Mouse (Mus musculus) embryonic facial prominence, embryonic 11.5 days (tissue): ENCODE results near the gene Ispd. TPM values are rescaled to one million over a fixed set of nuclear protein-coding genes. Genes with fewer than 3 reads are reported as not detected.

Source experiments
- ATAC-seq: fragments of 200-750 bp; cut with Nextera tagmentation; replicated peaks from 2 replicates; pipeline ENCODE4 v1.8.0; 2017; ENCODE audit warnings: low read depth; ENCODE audit not compliant: insufficient number of reproducible peaks, low FRiP score, low TSS enrichment
- DNase-seq: peaks from one replicate; pipeline ENCODE4 v3.0.0-alpha.2; 2015; ENCODE audit warnings: low spot score
- H3K27ac ChIP-seq: fragments of 300-500 bp; sonication (generic); replicated peaks from 2 replicates; pipeline ENCODE4 v1.5.1; 2014; ENCODE audit warnings: mild to moderate bottlenecking, low read depth, low read length, control low read depth
- H3K27me3 ChIP-seq: fragments of 300-500 bp; sonication (generic); 2 replicates; pipeline ENCODE4 v1.6.1; 2014; ENCODE audit warnings: mild to moderate bottlenecking, low read length, moderate library complexity, mixed read lengths; ENCODE audit not compliant: control insufficient read depth, insufficient read depth
- H3K36me3 ChIP-seq: fragments of 300-500 bp; sonication (generic); replicated peaks from 2 replicates; pipeline ENCODE4 v1.6.1; 2014; ENCODE audit warnings: low read depth, mild to moderate bottlenecking, low read length, moderate library complexity, mixed read lengths; ENCODE audit not compliant: control insufficient read depth, insufficient read depth
- H3K4me1 ChIP-seq: fragments of 300-500 bp; sonication (generic); 2 replicates; pipeline ENCODE4 v1.6.1; 2014; ENCODE audit warnings: low read length, mixed read lengths; ENCODE audit not compliant: control insufficient read depth, insufficient read depth
- H3K4me2 ChIP-seq: fragments of 300-500 bp; sonication (generic); 2 replicates; pipeline ENCODE4 v1.6.1; 2014; ENCODE audit warnings: low read depth, mild to moderate bottlenecking, control low read depth, low read length, moderate library complexity
- H3K4me3 ChIP-seq: fragments of 300-500 bp; sonication (generic); 2 replicates; pipeline ENCODE4 v1.5.1; 2014; ENCODE audit warnings: low read depth, low read length, control low read depth
- H3K9ac ChIP-seq: fragments of 300-500 bp; sonication (generic); replicated peaks from 2 replicates; pipeline ENCODE4 v1.6.1; 2014; ENCODE audit warnings: mild to moderate bottlenecking, control low read depth, low read length
- H3K9me3 ChIP-seq: fragments of 300-500 bp; sonication (generic); replicated peaks from 2 replicates; pipeline ENCODE4 v1.6.1; 2016; ENCODE audit warnings: mild to moderate bottlenecking, low read length, inconsistent platforms, mixed read lengths; ENCODE audit not compliant: control insufficient read depth
- WGBS: fragments of 180-500 bp; shearing (Covaris S2); extraction: QIAGEN DNeasy Blood & Tissue Kit; methylation state at CpG from one replicate; pipeline ENCODE4 v1.1.7; 2014; 5-methylcytosine and 5-hydroxymethylcytosine counted together
- polyA plus RNA-seq: library from polyadenylated mRNA; unstranded; fragments of >200 nt; fragmentation: Nextera tagmentation; extraction: Ambion mirVana; gene quantifications from 2 replicates; pipeline ENCODE4 v1.2.1, GENCODE M21; 2014

The Ispd gene
- polyA plus RNA-seq, 1 experiment from 2014 or later = 7.7 TPM

- Histone ChIP-seq H3K4me3 (no peak overlapping the region), H3K4me2 (no peak overlapping the region), H3K36me3 (no peaks in the 10 kb centered on the region), H3K27ac (no peak overlapping the region), H3K4me1 (no peaks in the 10 kb centered on the region), H3K9ac (no peak overlapping the region), H3K9me3 (no peaks in the 10 kb centered on the region), H3K27me3 (no peaks in the 10 kb centered on the region)
- 83% methylated on average over 4 of the region's 4 CpGs for WGBS
- no peak for DNase-seq
- ATAC-seq = no peak
These were observed 343.0 kb downstream of the Ispd start for GRCm38 (mm10) chr12:36724297-36724696.

- Histone ChIP-seq H3K36me3 (no peaks in the 10 kb centered on the region), H3K4me1 (no peaks in the 10 kb centered on the region), H3K4me3 (no peak overlapping the region), H3K4me2 (no peak overlapping the region), H3K27me3 (no peaks in the 10 kb centered on the region), H3K9ac (no peak overlapping the region), H3K27ac (no peak overlapping the region), H3K9me3 (no peaks in the 10 kb centered on the region)
- DNase-seq (no peak), ATAC-seq (no peak)
- 81% methylated on average over 3 of the region's 3 CpGs for WGBS
These were observed 344.0 kb downstream of the Ispd start for GRCm38 (mm10) chr12:36725250-36725649.

GRCm38 (mm10) chr12:36726026-36726425, 344.8 kb downstream of the Ispd start:
- H3K4me1 ChIP-seq = no peaks in the 10 kb centered on the region
- no peak for ATAC-seq
- 79% methylated on average over 1 of the region's 1 CpGs for WGBS

GRCm38 (mm10) chr12:36733673-36734371, 352.6 kb downstream of the Ispd start:
- no peaks in the 10 kb centered on the region for H3K4me1 ChIP-seq
- ATAC-seq (no peak), DNase-seq (no peak)
- H3K9ac ChIP-seq = no peak overlapping the region
- H3K9me3 ChIP-seq = no peaks in the 10 kb centered on the region
- H3K4me2 ChIP-seq = no peak overlapping the region
- H3K27ac ChIP-seq = no peak overlapping the region
- WGBS = 87% methylated on average over 4 of the region's 4 CpGs
- H3K4me3 ChIP-seq = no peak overlapping the region
- no peaks in the 10 kb centered on the region for H3K27me3 ChIP-seq
- H3K36me3 ChIP-seq = no peaks in the 10 kb centered on the region

More at GRCm38 (mm10) chr12:36726026-36726425, 344.8 kb downstream of the Ispd start:
- no peaks in the 10 kb centered on the region for H3K36me3 ChIP-seq
- H3K4me3 ChIP-seq = no peak overlapping the region
- H3K9me3 ChIP-seq = no peaks in the 10 kb centered on the region
- no peak overlapping the region for H3K9ac ChIP-seq
- H3K27me3 ChIP-seq = no peaks in the 10 kb centered on the region
- H3K27ac ChIP-seq = no peak overlapping the region
- no peak overlapping the region for H3K4me2 ChIP-seq
- DNase-seq = no peak

Other genes with a start within 250 kb of the Ispd start
- 37.8 and 39.6 TPM in 2 replicates for gene Ankmy2, start 224.3 kb upstream of the Ispd start, polyA plus RNA-seq
- gene Bzw2, start 223.4 kb upstream of the Ispd start, polyA plus RNA-seq = 351 and 387 TPM in 2 replicates
- gene Lrrc72, start 128.1 kb upstream of the Ispd start, polyA plus RNA-seq = not detected in 2 replicates
- 47.9 and 50.1 TPM in 2 replicates for gene Sostdc1, start 67.3 kb upstream of the Ispd start, polyA plus RNA-seq
- gene D630036H23Rik, start 731 bp downstream of the Ispd start, polyA plus RNA-seq = 1.5 and 1.8 TPM in 2 replicates